Mouse (Mus musculus): ENCODE measurements around the gene Izumo4.

DNA sequence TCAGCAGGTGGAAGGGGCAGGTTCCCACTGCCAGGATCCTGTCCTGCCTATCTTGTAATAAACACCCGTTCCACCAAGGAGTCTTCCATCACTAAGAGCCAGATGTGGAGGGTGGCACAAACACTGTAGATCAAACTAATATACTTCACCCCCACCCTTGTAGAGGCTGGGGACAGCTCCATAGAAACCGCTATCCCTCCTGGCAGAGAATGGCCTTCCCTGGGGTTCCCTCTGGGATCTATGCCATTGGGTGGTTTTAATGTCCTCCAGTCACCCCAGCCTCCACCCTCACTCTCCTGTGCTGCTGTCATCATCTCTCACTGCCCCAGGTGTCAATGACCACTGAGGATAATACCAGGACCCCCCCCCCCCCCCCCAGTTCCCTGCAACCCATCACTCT is 31.5 kb upstream of the Izumo4 start:
- no peak for TF ChIP-seq POLR2A (IDR thresholded peaks at IDR 0.05; ENCODE audit: borderline replicate concordance, low read depth, low read length)
- no peak for TF ChIP-seq CTCF (IDR thresholded peaks at IDR 0.05; ENCODE audit: low read depth, low read length)

Measured in bone marrow macrophage, adult 2 months (primary cell).